Mouse (Mus musculus) ZHBTc4 (cell line): ENCODE measurements around the gene Fem1b.

ENCODE experiments used
- DNase-seq: peaks from one replicate; pipeline ENCODE4 v3.0.0-alpha.2; 2011; ENCODE audit warnings: low read depth, low spot score

The Fem1b gene

GRCm38 (mm10) chr9:62781965-62782364 is 29.8 kb downstream of the Fem1b start:
- no peak for DNase-seq

- DNase-seq, result no peak
Measured at GRCm38 (mm10) chr9:62778721-62779120, 33.0 kb downstream of the Fem1b start.

GRCm38 (mm10) chr9:62777461-62777860 is 34.3 kb downstream of the Fem1b start:
- DNase-seq, result peak; percentile 93

- DNase-seq, result no peak
Measured at GRCm38 (mm10) chr9:62775464-62775863, 36.3 kb downstream of the Fem1b start.

GRCm38 (mm10) chr9:62772746-62773145 is 39.0 kb downstream of the Fem1b start:
- no peak for DNase-seq

- no peak for DNase-seq
Measured at GRCm38 (mm10) chr9:62768361-62768760, 43.4 kb downstream of the Fem1b start.

GRCm38 (mm10) chr9:62767464-62767863 is 44.3 kb downstream of the Fem1b start:
- DNase-seq, result peak; percentile 39

GRCm38 (mm10) chr9:62765346-62765745 is 46.4 kb downstream of the Fem1b start:
- no peak for DNase-seq

GRCm38 (mm10) chr9:62763478-62763877 is 48.3 kb downstream of the Fem1b start:
- peak; percentile 73 for DNase-seq

GRCm38 (mm10) chr9:62759601-62760000 is 52.1 kb downstream of the Fem1b start:
- DNase-seq, result peak; percentile 53

- DNase-seq, result no peak
Measured at GRCm38 (mm10) chr9:62758288-62758687, 53.4 kb downstream of the Fem1b start.

GRCm38 (mm10) chr9:62750381-62750780 is 61.4 kb downstream of the Fem1b start:
- DNase-seq, result no peak

GRCm38 (mm10) chr9:62749666-62750065 is 62.1 kb downstream of the Fem1b start:
- DNase-seq, result peak; percentile 35

GRCm38 (mm10) chr9:62746646-62747045 is 65.1 kb downstream of the Fem1b start:
- DNase-seq, result no peak

- peak; percentile 67 for DNase-seq
Measured at GRCm38 (mm10) chr9:62744558-62745275, 67.0 kb downstream of the Fem1b start.
